Mouse (Mus musculus): Measurements from ENCODE around the gene Ckmt2. TPM values are rescaled to one million over a fixed set of nuclear protein-coding genes. Genes with fewer than 3 reads are reported as not detected.

Gene Ckmt2
- total and polyA plus RNA-seq, 2 experiments from 2014 or later = 0.14 TPM; not detected in 1

- ATAC-seq = peak; percentile 71
- no peak overlapping the region for H3K4me3 ChIP-seq (ENCODE audit: low read depth, low read length)
- no peaks in the 10 kb centered on the region for H3K4me1 ChIP-seq (ENCODE audit: insufficient read depth)
- no peak overlapping the region for H3K4me2 ChIP-seq (ENCODE audit: low read depth)
- no peak overlapping the region for H3K27ac ChIP-seq (ENCODE audit: low read depth, low read length)
- no peak overlapping the region for H3K9ac ChIP-seq
- TF ChIP-seq CTCF (IDR thresholded peaks at IDR 0.05; ENCODE audit: low read depth) = no peak
- WGBS = 68% methylated on average over 5 of the region's 5 CpGs
- H3K36me3 ChIP-seq (ENCODE audit: insufficient read depth) = no peaks in the 10 kb centered on the region
- peak; percentile 40 for DNase-seq
- H3K27me3 ChIP-seq (ENCODE audit: insufficient read depth, low read length) = no peaks in the 10 kb centered on the region
- no peaks in the 10 kb centered on the region for H3K9me3 ChIP-seq (ENCODE audit: low read length)
These were observed 8.2 kb upstream of the Ckmt2 start for GRCm38 (mm10) chr13:91884714-91885386.

DNA sequence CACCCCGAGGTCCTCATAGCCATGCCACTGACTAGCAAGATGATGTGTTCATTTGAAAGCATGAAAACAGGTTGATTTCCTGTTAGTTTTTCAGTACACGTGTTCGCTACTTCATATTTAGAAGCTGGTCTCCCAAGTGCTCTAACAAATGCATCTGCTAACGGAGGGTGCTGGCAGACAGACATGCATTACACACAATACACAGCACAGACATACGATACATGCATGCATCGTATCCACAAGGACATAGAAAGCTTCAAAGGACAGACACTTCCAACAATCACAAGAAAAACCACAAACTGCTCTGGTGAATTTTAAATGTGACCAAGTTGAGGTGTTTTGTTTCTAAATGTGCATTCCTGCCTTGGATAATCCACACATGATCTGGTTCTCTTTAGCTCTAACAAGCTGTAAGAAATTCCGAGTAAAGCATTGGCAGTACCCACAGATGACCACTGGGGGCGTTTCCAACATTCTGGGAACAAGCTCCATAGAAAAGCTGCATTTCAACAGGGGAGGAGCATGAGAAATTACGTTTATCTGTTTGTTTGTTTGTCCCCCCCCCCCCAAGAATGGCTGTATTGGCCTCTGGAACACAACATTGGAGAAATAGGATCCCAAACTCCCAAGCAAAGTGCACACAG, 5.3 kb upstream of the Ckmt2 start:
- DNase-seq (peak; percentile 86), ATAC-seq (peak; percentile 67)
- Histone ChIP-seq H3K9ac (no peak overlapping the region), H3K9me3 (ENCODE audit: low read length) (no peaks in the 10 kb centered on the region), H3K4me3 (ENCODE audit: low read depth, low read length) (no peak overlapping the region), H3K4me1 (ENCODE audit: insufficient read depth) (no peaks in the 10 kb centered on the region), H3K4me2 (ENCODE audit: low read depth) (no peak overlapping the region), H3K36me3 (ENCODE audit: insufficient read depth) (no peaks in the 10 kb centered on the region), H3K27me3 (ENCODE audit: insufficient read depth, low read length) (no peaks in the 10 kb centered on the region), H3K27ac (ENCODE audit: low read depth, low read length) (no peak overlapping the region)
- 52% methylated on average over 9 of the region's 9 CpGs for WGBS
- TF ChIP-seq CTCF (IDR thresholded peaks at IDR 0.05; ENCODE audit: low read depth) = peak; percentile 82

DNA sequence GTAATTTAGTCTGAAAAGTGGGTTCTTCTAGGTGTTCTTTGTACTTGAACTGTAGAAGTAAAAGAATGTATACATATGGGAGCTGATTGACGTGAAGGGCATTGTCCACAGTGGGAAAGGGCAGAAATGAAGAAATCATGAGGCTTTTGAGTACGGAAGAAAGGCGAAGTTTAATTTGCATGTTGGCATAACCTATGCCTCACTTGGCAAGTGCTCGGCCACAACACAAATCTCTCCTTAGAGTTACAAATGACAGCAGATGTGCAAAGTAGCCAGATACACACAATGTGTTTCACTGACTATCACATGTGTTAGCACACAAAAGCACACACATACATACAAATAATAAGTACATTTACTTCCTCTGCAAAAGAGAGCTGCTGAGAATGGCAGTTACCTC, 3.6 kb upstream of the Ckmt2 start:
- no peak overlapping the region for H3K9ac ChIP-seq
- no peaks in the 10 kb centered on the region for H3K9me3 ChIP-seq (ENCODE audit: low read length)
- 53% methylated on average over 4 of the region's 4 CpGs for WGBS
- H3K4me3 ChIP-seq (ENCODE audit: low read depth, low read length) = no peak overlapping the region
- no peak for TF ChIP-seq CTCF (IDR thresholded peaks at IDR 0.05; ENCODE audit: low read depth)
- no peaks in the 10 kb centered on the region for H3K36me3 ChIP-seq (ENCODE audit: insufficient read depth)
- no peak overlapping the region for H3K4me2 ChIP-seq (ENCODE audit: low read depth)
- DNase-seq = no peak
- no peaks in the 10 kb centered on the region for H3K27me3 ChIP-seq (ENCODE audit: insufficient read depth, low read length)
- H3K4me1 ChIP-seq (ENCODE audit: insufficient read depth) = no peaks in the 10 kb centered on the region
- ATAC-seq = no peak
- H3K27ac ChIP-seq (ENCODE audit: low read depth, low read length) = no peak overlapping the region

GRCm38 (mm10) chr13:91877996-91878395, 1.3 kb upstream of the Ckmt2 start:
- H3K9me3 ChIP-seq (ENCODE audit: low read length) = no peaks in the 10 kb centered on the region
- WGBS = 88% methylated on average over 3 of the region's 3 CpGs
- no peak for ATAC-seq
- no peak overlapping the region for H3K9ac ChIP-seq
- DNase-seq = no peak
- H3K4me3 ChIP-seq (ENCODE audit: low read depth, low read length) = no peak overlapping the region
- H3K27me3 ChIP-seq (ENCODE audit: insufficient read depth, low read length) = no peaks in the 10 kb centered on the region
- TF ChIP-seq CTCF (IDR thresholded peaks at IDR 0.05; ENCODE audit: low read depth) = no peak
- no peaks in the 10 kb centered on the region for H3K4me1 ChIP-seq (ENCODE audit: insufficient read depth)
- no peak overlapping the region for H3K4me2 ChIP-seq (ENCODE audit: low read depth)
- H3K27ac ChIP-seq (ENCODE audit: low read depth, low read length) = no peak overlapping the region
- no peaks in the 10 kb centered on the region for H3K36me3 ChIP-seq (ENCODE audit: insufficient read depth)

GRCm38 (mm10) chr13:91877350-91877749, 665 bp upstream of the Ckmt2 start:
- WGBS = 84% methylated on average over 10 of the region's 10 CpGs
- H3K36me3 ChIP-seq (ENCODE audit: insufficient read depth) = no peaks in the 10 kb centered on the region

GRCm38 (mm10) chr13:91875581-91875980, 1.1 kb downstream of the Ckmt2 start:
- TF ChIP-seq CTCF (IDR thresholded peaks at IDR 0.05; ENCODE audit: low read depth) = no peak

More at GRCm38 (mm10) chr13:91877350-91877749, 665 bp upstream of the Ckmt2 start:
- Histone ChIP-seq H3K27ac (ENCODE audit: low read depth, low read length) (no peak overlapping the region), H3K4me3 (ENCODE audit: low read depth, low read length) (no peak overlapping the region), H3K4me1 (ENCODE audit: insufficient read depth) (no peaks in the 10 kb centered on the region), H3K4me2 (ENCODE audit: low read depth) (no peak overlapping the region), H3K9ac (no peak overlapping the region), H3K9me3 (ENCODE audit: low read length) (no peaks in the 10 kb centered on the region), H3K27me3 (ENCODE audit: insufficient read depth, low read length) (no peaks in the 10 kb centered on the region)
- ATAC-seq (no peak), DNase-seq (no peak)
- TF ChIP-seq CTCF (IDR thresholded peaks at IDR 0.05; ENCODE audit: low read depth) = no peak

DNA sequence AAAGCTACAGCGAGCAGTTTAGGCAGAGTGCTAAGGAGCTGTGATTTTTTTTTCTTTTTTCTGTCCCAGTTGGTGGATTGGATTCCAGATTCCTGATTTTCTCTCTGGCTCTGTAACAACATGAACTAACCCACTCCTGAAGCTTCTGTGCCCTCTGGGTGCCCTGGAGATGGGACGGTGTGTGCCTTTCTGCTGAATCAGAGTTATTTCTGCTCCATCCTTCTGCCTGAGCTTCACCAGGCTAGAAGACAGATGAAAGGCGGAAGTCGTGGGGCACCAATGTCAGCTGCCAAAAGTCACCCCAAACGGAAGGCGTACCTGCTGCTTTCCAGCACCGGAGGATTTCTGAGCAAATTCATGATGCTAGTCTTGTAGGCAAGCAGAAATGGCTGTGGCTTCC, 2.1 kb downstream of the Ckmt2 start:
- Histone ChIP-seq H3K27ac (ENCODE audit: low read depth, low read length) (no peak overlapping the region), H3K4me1 (ENCODE audit: insufficient read depth) (no peaks in the 10 kb centered on the region), H3K9me3 (ENCODE audit: low read length) (no peaks in the 10 kb centered on the region), H3K9ac (no peak overlapping the region), H3K4me3 (ENCODE audit: low read depth, low read length) (no peak overlapping the region), H3K27me3 (ENCODE audit: insufficient read depth, low read length) (no peaks in the 10 kb centered on the region), H3K4me2 (ENCODE audit: low read depth) (no peak overlapping the region), H3K36me3 (ENCODE audit: insufficient read depth) (no peaks in the 10 kb centered on the region)
- TF ChIP-seq CTCF (IDR thresholded peaks at IDR 0.05; ENCODE audit: low read depth) = no peak
- ATAC-seq (no peak), DNase-seq (no peak)
- WGBS = 86% methylated on average over 7 of the region's 7 CpGs

More at GRCm38 (mm10) chr13:91875581-91875980, 1.1 kb downstream of the Ckmt2 start:
- 45% methylated on average over 2 of the region's 2 CpGs for WGBS
- ATAC-seq = 0 out of 2 replicates have a peak, but pooled peaks have one; percentile 23
- no peak overlapping the region for H3K4me2 ChIP-seq (ENCODE audit: low read depth)
- DNase-seq = no peak
- H3K4me3 ChIP-seq (ENCODE audit: low read depth, low read length) = no peak overlapping the region
- no peak overlapping the region for H3K27ac ChIP-seq (ENCODE audit: low read depth, low read length)
- no peaks in the 10 kb centered on the region for H3K4me1 ChIP-seq (ENCODE audit: insufficient read depth)
- H3K9ac ChIP-seq = no peak overlapping the region
- H3K9me3 ChIP-seq (ENCODE audit: low read length) = no peaks in the 10 kb centered on the region
- no peaks in the 10 kb centered on the region for H3K27me3 ChIP-seq (ENCODE audit: insufficient read depth, low read length)
- H3K36me3 ChIP-seq (ENCODE audit: insufficient read depth) = no peaks in the 10 kb centered on the region

Measured in forebrain, postnatal 0 days (tissue).